8 mouse cellular contexts compared by ENCODE assay signal in genomic region chr2:181219538-181220216, GRCm38 (mm10). TPM values are rescaled to one million over a fixed set of nuclear protein-coding genes. Genes with fewer than 3 reads are reported as not detected.
DNase-seq lines count a peak whose midpoint lies in the region; ATAC-seq and TF ChIP-seq lines count a peak whose summit lies in the region.
"Had no signal": no experiment of that assay in that cellular context is flagged by ENCODE, and none has a peak within 500 bp of the region (broad histone marks: within the 10 kb centered on the region; RNA-seq: fewer than 3 reads in every experiment).

Fndc11 (plus strand) TSS chr2:181220013.

- peak; percentile 2; the same call in 1 of the 2 replicates for TF ChIP-seq POLR2A in spleen, adult 2 months (IDR thresholded peaks at IDR 0.05; ENCODE audit: low read depth, low read length)

- WGBS in embryonic facial prominence, embryonic 15.5 days = 2% methylated on average over 25 of the region's 25 CpGs
- 5% methylated on average over 25 of the region's 25 CpGs for WGBS in heart, embryonic 12.5 days
- WGBS in kidney, embryonic 14.5 days = under 1% methylated on average over 25 of the region's 25 CpGs
- 2% methylated on average over 25 of the region's 25 CpGs for WGBS in limb, embryonic 13.5 days
- WGBS in midbrain, embryonic 14.5 days = 5% methylated on average over 25 of the region's 25 CpGs
- WGBS in spleen, adult 2 months = 2% methylated on average over 25 of the region's 25 CpGs

- peaks cover 13% of the 10 kb centered on the region for H3K4me1 ChIP-seq in embryonic facial prominence, embryonic 15.5 days
- peaks cover 16% of the 10 kb centered on the region for H3K4me1 ChIP-seq in heart, embryonic 12.5 days (replicated peaks)
- H3K4me1 ChIP-seq in kidney, embryonic 14.5 days (ENCODE audit: control insufficient read depth, insufficient read depth, low read length) = peaks cover 20% of the 10 kb centered on the region; the same call in 1 of the 2 replicates
- peaks cover 20% of the 10 kb centered on the region for H3K4me1 ChIP-seq in limb, embryonic 13.5 days
- peaks cover 12% of the 10 kb centered on the region for H3K4me1 ChIP-seq in midbrain, embryonic 14.5 days (ENCODE audit: control insufficient read depth, insufficient read depth, low read length)
- H3K4me1 ChIP-seq in spleen, adult 2 months (ENCODE audit: control insufficient read depth, insufficient read depth, insufficient read length) = peaks cover 19% of the 10 kb centered on the region; the same call in 1 of the 2 replicates

- peak within 1 kb of the TSS; percentile 34; the same call in 1 of the 2 replicates for H3K27ac ChIP-seq in embryonic facial prominence, embryonic 15.5 days (replicated peaks)
- 0 out of 2 replicates have a peak within 1 kb of the TSS, but pooled peaks have one; percentile 30 for H3K27ac ChIP-seq in heart, embryonic 12.5 days (ENCODE audit: poor library complexity, severe bottlenecking)
- peak within 1 kb of the TSS; percentile 77 for H3K27ac ChIP-seq in kidney, embryonic 14.5 days (ENCODE audit: low read depth, low read length)
- H3K27ac ChIP-seq in limb, embryonic 13.5 days = peak within 1 kb of the TSS; percentile 22; the same call in 1 of the 2 replicates
- H3K27ac ChIP-seq in midbrain, embryonic 14.5 days (replicated peaks; ENCODE audit: low read depth, low read length) = no peak within 1 kb of the TSS
- peak within 1 kb of the TSS; percentile 75 for H3K27ac ChIP-seq in spleen, adult 2 months (ENCODE audit: insufficient read depth, low read length)

- no peak for TF ChIP-seq CTCF in spleen, adult 2 months (IDR thresholded peaks at IDR 0.05; ENCODE audit: extremely low read depth, insufficient read depth, insufficient read length, insufficient replicate concordance)

- peak within 1 kb of the TSS; percentile 60 for H3K4me2 ChIP-seq in embryonic facial prominence, embryonic 15.5 days (replicated peaks)
- peak within 1 kb of the TSS; percentile 72 for H3K4me2 ChIP-seq in heart, embryonic 12.5 days
- peak within 1 kb of the TSS; percentile 58 for H3K4me2 ChIP-seq in kidney, embryonic 14.5 days (replicated peaks; ENCODE audit: low read depth, low read length)
- H3K4me2 ChIP-seq in limb, embryonic 13.5 days (replicated peaks) = peak within 1 kb of the TSS; percentile 68
- peak within 1 kb of the TSS; percentile 62 for H3K4me2 ChIP-seq in midbrain, embryonic 14.5 days (ENCODE audit: low read length)

- no peaks in the 10 kb centered on the region for H3K9me3 ChIP-seq in embryonic facial prominence, embryonic 15.5 days (replicated peaks)
- no peaks in the 10 kb centered on the region for H3K9me3 ChIP-seq in heart, embryonic 12.5 days (replicated peaks)
- H3K9me3 ChIP-seq in kidney, embryonic 14.5 days (ENCODE audit: control insufficient read depth, low read length) = no peaks in the 10 kb centered on the region
- H3K9me3 ChIP-seq in limb, embryonic 13.5 days = no peaks in the 10 kb centered on the region
- H3K9me3 ChIP-seq in midbrain, embryonic 14.5 days (ENCODE audit: control insufficient read depth, low read length) = no peaks in the 10 kb centered on the region

- H3K4me3 ChIP-seq in embryonic facial prominence, embryonic 15.5 days (replicated peaks) = peak within 1 kb of the TSS; percentile 34
- H3K4me3 ChIP-seq in heart, embryonic 12.5 days = peak within 1 kb of the TSS; percentile 37
- peak within 1 kb of the TSS; percentile 34 for H3K4me3 ChIP-seq in kidney, embryonic 14.5 days (ENCODE audit: low read length)
- peak within 1 kb of the TSS; percentile 38 for H3K4me3 ChIP-seq in limb, embryonic 13.5 days
- peak within 1 kb of the TSS; percentile 28 for H3K4me3 ChIP-seq in midbrain, embryonic 14.5 days (replicated peaks; ENCODE audit: low read depth, low read length)
- peak within 1 kb of the TSS; percentile 22; the same call in 1 of the 2 replicates for H3K4me3 ChIP-seq in spleen, adult 2 months (ENCODE audit: extremely low read depth, insufficient read depth, insufficient read length)
- H3K4me3 ChIP-seq: myocyte had no signal

- peak; percentile 33 to 55 for DNase-seq in adrenal gland, postnatal 4 days (ENCODE audit: low spot score in 2 of 2)
- DNase-seq in midbrain, embryonic 14.5 days = peak; percentile 82
- DNase-seq in spleen, adult 2 months (ENCODE audit: low read depth in 1 of 2, low spot score in 2 of 2) = peak; percentile 89 to 91

- H3K9ac ChIP-seq in embryonic facial prominence, embryonic 15.5 days = no peak within 1 kb of the TSS
- H3K9ac ChIP-seq in heart, embryonic 12.5 days = no peak within 1 kb of the TSS
- H3K9ac ChIP-seq in kidney, embryonic 14.5 days (ENCODE audit: low read depth, low read length) = peak within 1 kb of the TSS; percentile 37; the same call in 1 of the 2 replicates
- peak within 1 kb of the TSS; percentile 40; the same call in 1 of the 2 replicates for H3K9ac ChIP-seq in limb, embryonic 13.5 days
- peak within 1 kb of the TSS; percentile 26; the same call in 1 of the 2 replicates for H3K9ac ChIP-seq in midbrain, embryonic 14.5 days (replicated peaks; ENCODE audit: low read length)

- H3K36me3 ChIP-seq in embryonic facial prominence, embryonic 15.5 days = no peaks in the 10 kb centered on the region
- no peaks in the 10 kb centered on the region for H3K36me3 ChIP-seq in heart, embryonic 12.5 days
- H3K36me3 ChIP-seq in kidney, embryonic 14.5 days (ENCODE audit: control insufficient read depth, insufficient read depth, low read length) = no peaks in the 10 kb centered on the region
- H3K36me3 ChIP-seq in limb, embryonic 13.5 days = no peaks in the 10 kb centered on the region
- H3K36me3 ChIP-seq in midbrain, embryonic 14.5 days (ENCODE audit: control insufficient read depth, insufficient read depth, low read length) = no peaks in the 10 kb centered on the region
- H3K36me3 ChIP-seq in spleen, adult 2 months (ENCODE audit: control insufficient read depth, insufficient read depth, low read length) = no peaks in the 10 kb centered on the region

- 0 out of 2 replicates have a peak, but pooled peaks cover 4% of the 10 kb centered on the region for H3K27me3 ChIP-seq in embryonic facial prominence, embryonic 15.5 days
- peaks cover 23% of the 10 kb centered on the region for H3K27me3 ChIP-seq in heart, embryonic 12.5 days (replicated peaks)
- no peaks in the 10 kb centered on the region for H3K27me3 ChIP-seq in kidney, embryonic 14.5 days (ENCODE audit: control insufficient read depth, insufficient read depth, low read length)
- H3K27me3 ChIP-seq in limb, embryonic 13.5 days = no peaks in the 10 kb centered on the region
- no peaks in the 10 kb centered on the region for H3K27me3 ChIP-seq in midbrain, embryonic 14.5 days (ENCODE audit: control insufficient read depth, insufficient read depth, low read length)
- H3K27me3 ChIP-seq in spleen, adult 2 months (ENCODE audit: control insufficient read depth, insufficient read depth, low read length) = no peaks in the 10 kb centered on the region

- ATAC-seq in embryonic facial prominence, embryonic 15.5 days (ENCODE audit: insufficient number of reproducible peaks, low FRiP score, low TSS enrichment, low read depth) = peak; percentile 87
- ATAC-seq in heart, embryonic 12.5 days (ENCODE audit: insufficient number of reproducible peaks, low FRiP score) = peak; percentile 91
- ATAC-seq in kidney, embryonic 14.5 days (ENCODE audit: low FRiP score, low TSS enrichment) = peak; percentile 97
- peak; percentile 92 for ATAC-seq in limb, embryonic 13.5 days (ENCODE audit: low FRiP score, low read depth)
- peak; percentile 67; the same call in 1 of the 2 replicates for ATAC-seq in midbrain, embryonic 14.5 days (ENCODE audit: low FRiP score, low TSS enrichment)

RNA-seq across cellular contexts. Expression of gene Fndc11, which starts in this region (rescaled TPM):
- under 1 TPM; 0.25 to 0.28 TPM for total RNA-seq in adrenal gland, postnatal 4 days (2021)
- 0.20 and 0.23 TPM in 2 replicates for polyA plus RNA-seq in embryonic facial prominence, embryonic 15.5 days (2015; fragmentation: Nextera tagmentation; extraction: Ambion mirVana)
- polyA plus RNA-seq in heart, embryonic 12.5 days (2016; fragmentation: Nextera tagmentation; extraction: Ambion mirVana) = not detected in 2 replicates
- polyA plus RNA-seq in kidney, embryonic 14.5 days (2014; fragmentation: Nextera tagmentation; extraction: Ambion mirVana) = 0.58 TPM in 1 of 2 replicates, not detected in the other
- 0.17 and 0.42 TPM in 2 replicates for polyA plus RNA-seq in limb, embryonic 13.5 days (2015; fragmentation: Nextera tagmentation; extraction: Ambion mirVana)
- polyA plus RNA-seq in midbrain, embryonic 14.5 days (2014; fragmentation: Nextera tagmentation; extraction: Ambion mirVana) = 0.39 and 0.49 TPM in 2 replicates
- 1.1 and 1.3 TPM in 2 replicates for polyA plus RNA-seq in spleen, adult 2 months (2012; rRNA removed)
- polyA plus RNA-seq: myocyte had no signal

Comparison
In these comparisons a context has a peak if more than half of its experiments do, and no peak if none do; other contexts are left out.
1. Peak in DNase-seq in adrenal gland, postnatal 4 days; RNA of the gene not detected or under 1 TPM.
2. Peak in ATAC-seq, H3K4me3 ChIP-seq, H3K27ac ChIP-seq and H3K4me2 ChIP-seq in embryonic facial prominence, embryonic 15.5 days; RNA of the gene not detected or under 1 TPM.
3. Peak in ATAC-seq, H3K4me3 ChIP-seq, H3K27ac ChIP-seq and H3K4me2 ChIP-seq in heart, embryonic 12.5 days; RNA of the gene not detected or under 1 TPM.
4. Peak in ATAC-seq, H3K4me3 ChIP-seq, H3K27ac ChIP-seq, H3K9ac ChIP-seq and H3K4me2 ChIP-seq in kidney, embryonic 14.5 days; RNA of the gene not detected or under 1 TPM.
5. Peak in ATAC-seq, H3K4me3 ChIP-seq, H3K27ac ChIP-seq, H3K9ac ChIP-seq and H3K4me2 ChIP-seq in limb, embryonic 13.5 days; RNA of the gene not detected or under 1 TPM.
6. Peak in DNase-seq, ATAC-seq, H3K4me3 ChIP-seq, H3K9ac ChIP-seq and H3K4me2 ChIP-seq in midbrain, embryonic 14.5 days; RNA of the gene not detected or under 1 TPM.